Mouse (Mus musculus) urinary bladder, postnatal 4 days (tissue): ENCODE measurements around the gene Dnajc28.

ENCODE experiments used
- DNase-seq, 2 experiments: peaks; one replicate each; pipeline ENCODE4 v3.0.0; 2021 to 2022; ENCODE audit warnings: low spot score in 2 of 2

Dnajc28 gene

GRCm38 (mm10) chr16:91588703-91589102 is 30.1 kb downstream of the Dnajc28 start:
- no peak for DNase-seq

- DNase-seq: no peak
These were observed 30.9 kb downstream of the Dnajc28 start for GRCm38 (mm10) chr16:91587730-91588453.

DNA sequence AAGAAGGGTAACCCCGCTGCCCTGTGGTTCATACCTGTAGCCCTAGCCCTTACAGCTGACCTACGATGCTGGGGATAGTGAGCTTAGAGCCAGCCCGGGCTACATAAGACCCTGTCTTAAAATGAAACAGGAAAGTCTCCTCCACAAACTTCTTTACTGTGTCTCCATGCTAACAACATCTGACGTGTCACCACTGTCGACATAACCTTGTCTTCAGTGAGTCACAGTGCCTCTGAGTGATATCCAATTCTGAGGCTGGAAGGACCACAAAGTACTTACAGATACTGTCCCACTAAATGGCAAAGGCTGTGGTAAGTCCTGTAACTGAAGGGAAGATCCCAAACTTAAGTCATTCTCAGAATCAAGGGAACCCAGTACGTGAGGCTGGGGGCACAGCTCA is 32.6 kb downstream of the Dnajc28 start:
- no peak for DNase-seq

DNA sequence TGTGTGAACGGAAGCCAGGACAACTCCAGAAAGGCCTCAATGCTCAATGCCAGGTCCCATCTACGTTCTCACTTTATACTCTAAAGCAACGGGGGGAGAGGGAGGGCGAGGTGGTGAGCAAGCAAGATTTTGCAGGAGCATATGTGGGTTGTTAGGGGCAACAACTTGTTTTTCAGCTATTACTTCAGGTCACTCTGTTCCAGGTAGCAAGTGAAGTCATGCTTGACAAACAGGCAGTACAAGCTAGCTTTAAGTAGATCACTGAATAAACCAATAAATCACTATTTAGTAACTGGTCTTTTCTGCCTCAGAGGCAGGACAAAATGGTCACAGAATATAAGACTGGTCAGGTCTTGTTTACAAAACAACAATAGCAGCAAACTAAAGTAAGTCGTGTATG is 33.2 kb downstream of the Dnajc28 start:
- no peak for DNase-seq

- no peak for DNase-seq
These were observed 36.5 kb downstream of the Dnajc28 start for GRCm38 (mm10) chr16:91582307-91582706.

DNA sequence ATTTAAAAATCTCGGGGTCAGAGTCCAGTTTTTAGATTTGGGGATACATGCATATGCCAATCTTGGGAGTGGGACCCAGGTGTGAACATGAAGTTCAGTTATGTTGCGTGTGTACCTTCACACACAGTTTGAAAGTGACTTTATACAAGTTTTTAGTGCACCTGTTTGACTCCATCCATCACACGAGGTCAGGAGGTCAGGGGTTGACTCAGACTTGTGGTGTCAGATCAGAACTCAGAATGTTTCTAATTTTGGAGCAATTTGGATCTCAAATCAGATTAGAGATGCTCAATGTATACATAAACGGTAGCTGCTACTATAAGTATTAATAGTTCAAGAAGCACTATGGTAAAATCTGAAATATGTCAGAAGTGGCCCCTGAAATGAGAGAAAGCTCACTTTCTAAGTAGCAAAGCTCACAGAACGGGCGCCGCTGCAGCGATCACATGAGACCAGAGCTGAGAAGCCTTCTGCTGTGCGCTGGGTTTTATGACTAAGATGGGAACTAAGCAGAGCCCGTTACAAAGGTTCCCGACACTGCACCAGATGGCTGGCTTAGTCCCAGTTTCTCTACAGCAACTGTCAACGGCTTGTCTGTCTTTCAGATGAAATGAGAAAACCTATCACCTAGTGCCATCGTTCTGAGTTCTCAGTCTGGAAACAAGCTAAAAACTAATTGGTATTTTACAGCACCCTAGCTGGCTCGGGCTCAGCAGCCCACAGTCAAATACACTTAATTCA is 39.7 kb downstream of the Dnajc28 start:
- DNase-seq: no peak

- DNase-seq: no peak
These were observed 43.7 kb downstream of the Dnajc28 start for GRCm38 (mm10) chr16:91575151-91575550.

GRCm38 (mm10) chr16:91571105-91571504 is 47.7 kb downstream of the Dnajc28 start:
- no peak for DNase-seq

DNA sequence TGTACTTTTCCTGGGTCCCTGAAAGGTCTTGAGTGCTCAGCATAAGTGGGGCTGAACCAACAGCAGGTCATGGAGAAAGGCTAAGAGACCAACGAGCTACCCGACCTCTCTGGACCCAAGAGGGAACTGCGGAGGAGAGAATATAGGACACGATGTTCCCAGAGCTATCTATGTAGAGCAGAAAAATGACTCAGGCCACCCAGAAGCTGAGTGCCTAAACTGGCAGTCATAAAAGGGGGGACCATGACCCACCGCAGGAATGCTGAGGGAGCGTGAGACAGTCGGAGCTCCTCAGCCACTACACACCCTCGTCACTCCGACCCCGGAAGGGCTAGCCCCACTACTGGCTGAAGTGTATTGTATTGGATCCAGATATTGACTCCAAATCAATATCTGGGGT is 49.9 kb downstream of the Dnajc28 start:
- DNase-seq: no peak

DNA sequence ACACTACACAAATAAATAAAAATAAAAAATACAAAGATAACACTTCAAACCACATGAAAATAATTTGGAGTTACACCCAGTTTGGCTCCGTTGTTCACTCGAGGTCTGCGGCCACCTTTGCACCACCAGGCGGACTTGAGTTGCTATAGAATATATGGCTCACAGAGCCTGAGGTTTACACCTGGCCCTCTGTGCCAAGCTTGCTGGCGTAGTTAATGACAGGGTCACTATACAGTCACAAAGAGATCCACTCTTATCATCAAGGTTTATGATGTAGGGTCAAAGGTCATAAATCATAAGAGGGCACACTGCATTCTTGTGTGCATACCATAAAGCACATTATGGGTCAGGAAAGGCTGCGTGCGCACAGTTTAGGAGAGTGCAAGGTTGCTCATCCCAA is 52.8 kb downstream of the Dnajc28 start:
- no peak for DNase-seq

GRCm38 (mm10) chr16:91565292-91565951 is 53.4 kb downstream of the Dnajc28 start:
- no peak for DNase-seq

GRCm38 (mm10) chr16:91564580-91565291 is 54.1 kb downstream of the Dnajc28 start:
- no peak for DNase-seq
